Mouse (Mus musculus) embryonic facial prominence, embryonic 14.5 days (tissue): ENCODE data around the gene Elmod3. TPM values are rescaled to one million over a fixed set of nuclear protein-coding genes. Genes with fewer than 3 reads are reported as not detected.

Source experiments
- ATAC-seq: fragments of 200-750 bp; cut with Nextera tagmentation; 2 replicates; pipeline ENCODE4 v1.8.0; 2017; ENCODE audit warnings: low read depth, moderate number of reproducible peaks, moderate TSS enrichment
- DNase-seq: peaks from one replicate; pipeline ENCODE4 v3.0.0-alpha.2; 2015; ENCODE audit warnings: low spot score
- H3K27ac ChIP-seq: fragments of 300-500 bp; sonication (generic); replicated peaks from 2 replicates; pipeline ENCODE4 v1.5.1; 2014; ENCODE audit warnings: low read depth, mild to moderate bottlenecking, low read length, moderate library complexity
- H3K27me3 ChIP-seq: fragments of 300-500 bp; sonication (generic); replicated peaks from 2 replicates; pipeline ENCODE4 v1.6.1; 2014; ENCODE audit warnings: low read length; ENCODE audit not compliant: control insufficient read depth, insufficient read depth
- H3K36me3 ChIP-seq: fragments of 300-500 bp; sonication (generic); 2 replicates; pipeline ENCODE4 v1.6.1; 2014; ENCODE audit warnings: low read length, mixed read lengths; ENCODE audit not compliant: control insufficient read depth, insufficient read depth
- H3K4me1 ChIP-seq: fragments of 300-500 bp; sonication (generic); 2 replicates; pipeline ENCODE4 v1.6.1; 2014; ENCODE audit warnings: antibody characterized with exemption, low read length; ENCODE audit not compliant: control insufficient read depth, insufficient read depth
- H3K4me2 ChIP-seq: fragments of 300-500 bp; sonication (generic); 2 replicates; pipeline ENCODE4 v1.6.1; 2014; ENCODE audit warnings: low read depth, mild to moderate bottlenecking, low read length, moderate library complexity, mixed read lengths
- H3K4me3 ChIP-seq: fragments of 300-500 bp; sonication (generic); 2 replicates; pipeline ENCODE4 v1.5.1; 2014; ENCODE audit warnings: low read depth, mild to moderate bottlenecking, low read length
- H3K9ac ChIP-seq: fragments of 300-500 bp; sonication (generic); 2 replicates; pipeline ENCODE4 v1.6.1; 2014; ENCODE audit warnings: low read depth, mild to moderate bottlenecking, low read length, moderate library complexity, mixed read lengths
- H3K9me3 ChIP-seq: fragments of 300-500 bp; sonication (generic); 2 replicates; pipeline ENCODE4 v1.6.1; 2016; ENCODE audit warnings: low read length; ENCODE audit not compliant: control insufficient read depth
- WGBS: fragments of 180-500 bp; shearing (Covaris S2); extraction: QIAGEN DNeasy Blood & Tissue Kit; methylation state at CpG from one replicate; pipeline ENCODE4 v1.1.7; 2014; 5-methylcytosine and 5-hydroxymethylcytosine counted together
- polyA plus RNA-seq: library from polyadenylated mRNA; unstranded; fragments of >200 nt; fragmentation: Nextera tagmentation; extraction: Ambion mirVana; gene quantifications from 2 replicates; pipeline ENCODE4 v1.2.1, GENCODE M21; 2014

Gene Elmod3
- polyA plus RNA-seq, 1 experiment from 2014 or later = 18.7 TPM

GRCm38 (mm10) chr6:72631700-72632099 lies 33.5 kb upstream of the Elmod3 start:
- Histone ChIP-seq H3K9me3 (no peaks in the 10 kb centered on the region), H3K4me1 (peaks cover 2% of the 10 kb centered on the region; the same call in 1 of the 2 replicates), H3K4me2 (no peak overlapping the region), H3K4me3 (no peak overlapping the region), H3K36me3 (peaks cover 72% of the 10 kb centered on the region), H3K9ac (no peak overlapping the region), H3K27me3 (no peaks in the 10 kb centered on the region), H3K27ac (no peak overlapping the region)
- ATAC-seq = no peak
- 80% methylated on average over 6 of the region's 6 CpGs for WGBS
- DNase-seq = no peak

GRCm38 (mm10) chr6:72630961-72631360 lies 32.7 kb upstream of the Elmod3 start:
- no peak overlapping the region for H3K4me3 ChIP-seq

DNA sequence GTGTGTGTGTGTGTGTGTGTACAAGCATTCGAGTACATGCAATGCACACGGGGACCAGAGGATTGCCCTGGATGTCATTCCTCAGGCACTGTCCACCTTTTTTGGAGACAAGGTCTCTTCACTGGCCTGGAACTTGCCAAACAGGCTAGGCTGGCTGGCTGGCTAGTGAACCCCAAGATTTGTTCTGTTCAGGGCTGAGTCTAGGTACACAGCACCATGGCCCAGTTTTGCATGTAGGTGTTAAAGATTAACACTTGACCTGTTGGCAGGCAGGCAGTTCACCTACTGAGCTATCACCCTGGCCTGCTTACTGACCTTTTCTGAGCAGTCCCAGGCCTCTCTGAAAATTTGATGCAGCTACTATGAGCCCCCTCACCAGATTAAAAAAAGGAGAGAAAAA lies 32.2 kb upstream of the Elmod3 start:
- Histone ChIP-seq H3K4me2 (no peak overlapping the region), H3K4me3 (no peak overlapping the region), H3K27ac (no peak overlapping the region), H3K9ac (no peak overlapping the region), H3K9me3 (no peaks in the 10 kb centered on the region), H3K27me3 (no peaks in the 10 kb centered on the region), H3K36me3 (peaks cover 84% of the 10 kb centered on the region), H3K4me1 (no peaks in the 10 kb centered on the region)
- DNase-seq (no peak), ATAC-seq (no peak)
- WGBS = 91% methylated on average over 2 of the region's 2 CpGs

More at GRCm38 (mm10) chr6:72630961-72631360, 32.7 kb upstream of the Elmod3 start:
- Histone ChIP-seq H3K4me2 (no peak overlapping the region), H3K4me1 (no peaks in the 10 kb centered on the region), H3K9ac (no peak overlapping the region), H3K9me3 (no peaks in the 10 kb centered on the region), H3K27me3 (no peaks in the 10 kb centered on the region), H3K36me3 (peaks cover 79% of the 10 kb centered on the region), H3K27ac (no peak overlapping the region)
- 94% methylated on average over 14 of the region's 14 CpGs for WGBS
- DNase-seq (no peak), ATAC-seq (no peak)

GRCm38 (mm10) chr6:72627276-72627675 lies 29.1 kb upstream of the Elmod3 start:
- ATAC-seq (no peak), DNase-seq (no peak)
- no peak overlapping the region for H3K4me2 ChIP-seq
- H3K9ac ChIP-seq = no peak overlapping the region
- no peaks in the 10 kb centered on the region for H3K27me3 ChIP-seq
- no peaks in the 10 kb centered on the region for H3K4me1 ChIP-seq
- H3K36me3 ChIP-seq = peaks cover 74% of the 10 kb centered on the region
- 89% methylated on average over 16 of the region's 16 CpGs for WGBS
- H3K9me3 ChIP-seq = no peaks in the 10 kb centered on the region
- H3K4me3 ChIP-seq = no peak overlapping the region
- no peak overlapping the region for H3K27ac ChIP-seq

GRCm38 (mm10) chr6:72626391-72626790 lies 28.2 kb upstream of the Elmod3 start:
- H3K9ac ChIP-seq = no peak overlapping the region
- no peak overlapping the region for H3K4me2 ChIP-seq
- ATAC-seq (no peak), DNase-seq (no peak)
- no peaks in the 10 kb centered on the region for H3K27me3 ChIP-seq
- H3K27ac ChIP-seq = no peak overlapping the region
- peaks cover 66% of the 10 kb centered on the region for H3K36me3 ChIP-seq
- 92% methylated on average over 7 of the region's 7 CpGs for WGBS
- H3K4me1 ChIP-seq = no peaks in the 10 kb centered on the region
- H3K9me3 ChIP-seq = no peaks in the 10 kb centered on the region
- no peak overlapping the region for H3K4me3 ChIP-seq

DNA sequence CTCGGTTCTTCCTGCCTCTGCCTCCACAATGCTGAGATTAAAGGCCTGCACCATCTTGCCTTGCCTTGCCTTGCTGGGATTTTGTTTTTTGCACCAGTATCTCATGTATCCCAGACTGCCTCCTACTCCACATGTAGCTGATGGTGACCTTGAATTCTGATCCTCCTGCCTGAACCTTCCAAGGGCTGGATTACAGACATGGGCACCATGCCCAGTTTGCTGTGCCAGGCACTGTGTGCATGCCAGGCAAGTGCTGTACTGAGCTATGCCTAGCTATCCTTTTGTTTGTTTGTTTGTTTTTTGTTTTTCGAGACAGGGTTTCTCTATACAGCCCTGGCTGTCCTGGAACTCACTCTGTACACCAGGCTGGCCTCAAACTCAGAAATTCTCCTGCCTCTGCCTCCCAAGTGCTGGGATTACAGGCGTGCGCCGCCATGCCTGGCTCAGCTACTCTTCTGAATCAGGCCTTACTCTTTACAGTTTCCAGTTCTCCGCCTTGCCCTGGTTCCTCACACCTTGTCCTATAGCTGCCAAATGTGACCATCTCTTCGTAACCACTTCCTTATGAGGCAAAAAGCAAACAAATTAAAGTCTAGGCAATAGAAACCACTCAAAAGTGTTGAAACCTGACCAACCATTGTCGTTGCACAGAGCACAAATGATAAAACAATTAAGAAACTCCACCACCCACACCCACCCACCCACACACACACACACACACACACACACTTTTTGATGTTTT lies 25.6 kb upstream of the Elmod3 start:
- H3K27ac ChIP-seq = no peak overlapping the region
- H3K27me3 ChIP-seq = no peaks in the 10 kb centered on the region
- no peak overlapping the region for H3K4me3 ChIP-seq
- H3K9ac ChIP-seq = no peak overlapping the region
- H3K36me3 ChIP-seq = peaks cover 40% of the 10 kb centered on the region
- no peak overlapping the region for H3K4me2 ChIP-seq
- H3K4me1 ChIP-seq = no peaks in the 10 kb centered on the region
- DNase-seq (no peak), ATAC-seq (no peak)
- 90% methylated on average over 8 of the region's 8 CpGs for WGBS
- H3K9me3 ChIP-seq = no peaks in the 10 kb centered on the region

DNA sequence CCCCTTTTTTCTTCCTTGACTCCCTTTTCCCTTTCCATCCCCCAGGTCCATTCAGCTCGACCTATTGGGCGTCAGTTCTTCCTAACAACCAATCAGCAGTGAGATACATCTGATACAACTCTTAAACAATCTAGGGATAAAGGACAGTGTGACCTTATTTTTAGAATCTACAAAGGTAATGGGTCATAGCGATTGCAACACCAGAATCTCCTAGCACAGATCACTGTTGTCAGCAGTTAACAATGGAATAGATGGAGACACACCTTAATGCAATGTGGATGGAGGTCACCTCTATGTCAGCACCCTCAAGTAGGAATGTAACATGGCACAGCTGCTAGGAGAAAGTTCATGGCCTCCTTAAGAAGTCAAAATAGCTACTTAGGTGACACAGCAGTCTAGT lies 24.7 kb upstream of the Elmod3 start:
- H3K27me3 ChIP-seq = no peaks in the 10 kb centered on the region
- H3K4me1 ChIP-seq = no peaks in the 10 kb centered on the region
- no peak overlapping the region for H3K4me3 ChIP-seq
- WGBS = 41% methylated on average over 3 of the region's 3 CpGs
- DNase-seq (no peak), ATAC-seq (no peak)
- H3K36me3 ChIP-seq = peaks cover 31% of the 10 kb centered on the region
- no peak overlapping the region for H3K27ac ChIP-seq
- H3K4me2 ChIP-seq = no peak overlapping the region
- no peak overlapping the region for H3K9ac ChIP-seq
- no peaks in the 10 kb centered on the region for H3K9me3 ChIP-seq

- no peak for ATAC-seq
- 86% methylated on average over 5 of the region's 5 CpGs for WGBS
Measured at GRCm38 (mm10) chr6:72620920-72621319, 22.7 kb upstream of the Elmod3 start.

More at GRCm38 (mm10) chr6:72620920-72621319, 22.7 kb upstream of the Elmod3 start:
- Histone ChIP-seq H3K27ac (no peak overlapping the region), H3K9me3 (no peaks in the 10 kb centered on the region), H3K4me1 (peaks cover 6% of the 10 kb centered on the region), H3K4me3 (no peak overlapping the region), H3K4me2 (no peak overlapping the region), H3K27me3 (no peaks in the 10 kb centered on the region), H3K9ac (no peak overlapping the region), H3K36me3 (peaks cover 11% of the 10 kb centered on the region; the same call in 1 of the 2 replicates)
- no peak for DNase-seq
